Mouse (Mus musculus) heart, embryonic 13.5 days (tissue): ENCODE data around the gene Hist3h2ba. TPM values are rescaled to one million over a fixed set of nuclear protein-coding genes. Genes with fewer than 3 reads are reported as not detected.

Source experiments
- ATAC-seq: fragments of 200-750 bp; cut with Nextera tagmentation; 2 replicates; pipeline ENCODE4 v1.8.0; 2017; ENCODE audit warnings: moderate TSS enrichment; ENCODE audit not compliant: insufficient number of reproducible peaks, low FRiP score, low TSS enrichment; ENCODE audit errors: extremely low read depth
- H3K27ac ChIP-seq: fragments of 300-500 bp; sonication (generic); replicated peaks from 2 replicates; pipeline ENCODE4 v1.5.1; 2015; ENCODE audit warnings: moderate library complexity, mild to moderate bottlenecking, inconsistent platforms
- H3K27me3 ChIP-seq: fragments of 300-500 bp; sonication (generic); replicated peaks from 2 replicates; pipeline ENCODE4 v1.6.1; 2015; ENCODE audit warnings: mild to moderate bottlenecking, inconsistent platforms
- H3K36me3 ChIP-seq: fragments of 300-500 bp; sonication (generic); 2 replicates; pipeline ENCODE4 v1.6.1; 2015; ENCODE audit warnings: mild to moderate bottlenecking, inconsistent platforms
- H3K4me1 ChIP-seq: fragments of 300-500 bp; sonication (generic); 2 replicates; pipeline ENCODE4 v1.6.1; 2015; ENCODE audit warnings: inconsistent platforms
- H3K4me2 ChIP-seq: fragments of 300-500 bp; sonication (generic); 2 replicates; pipeline ENCODE4 v1.6.1; 2015; ENCODE audit warnings: inconsistent platforms, mild to moderate bottlenecking, moderate library complexity
- H3K4me3 ChIP-seq: fragments of 300-500 bp; sonication (generic); 2 replicates; pipeline ENCODE4 v1.5.1; 2015; ENCODE audit warnings: moderate library complexity, mild to moderate bottlenecking, inconsistent platforms
- H3K9ac ChIP-seq: fragments of 300-500 bp; sonication (generic); 2 replicates; pipeline ENCODE4 v1.6.1; 2015; ENCODE audit warnings: inconsistent platforms, mild to moderate bottlenecking, moderate library complexity
- H3K9me3 ChIP-seq: fragments of 300-500 bp; sonication (generic); 2 replicates; pipeline ENCODE4 v1.6.1; 2016; ENCODE audit warnings: inconsistent platforms
- WGBS: fragments of 180-500 bp; shearing (Covaris S2); methylation state at CpG from one replicate; pipeline ENCODE4 v1.1.7; 2015; ENCODE audit warnings: mixed read lengths; 5-methylcytosine and 5-hydroxymethylcytosine counted together
- polyA plus RNA-seq: library from polyadenylated mRNA; unstranded; fragments of >200 nt; fragmentation: Nextera tagmentation; extraction: Ambion mirVana; gene quantifications from 2 replicates; pipeline ENCODE4 v1.2.1, GENCODE M21; 2015

Hist3h2ba gene
- polyA plus RNA-seq, 1 experiment from 2014 or later, result 14.9 TPM

- Histone ChIP-seq H3K27me3 (peaks cover 7% of the 10 kb centered on the region; the same call in 1 of the 2 replicates), H3K9me3 (no peaks in the 10 kb centered on the region), H3K9ac (no peak overlapping the region), H3K4me1 (0 out of 2 replicates have a peak, but pooled peaks cover 3% of the 10 kb centered on the region), H3K4me3 (no peak overlapping the region), H3K27ac (no peak overlapping the region), H3K4me2 (no peak overlapping the region), H3K36me3 (no peaks in the 10 kb centered on the region)
- no peak for ATAC-seq
- 78% methylated on average over 9 of the region's 9 CpGs for WGBS
These were observed 26.3 kb upstream of the Hist3h2ba start for GRCm38 (mm10) chr11:58922420-58922819.

- WGBS, result 74% methylated on average over 2 of the region's 3 CpGs
- no peak for ATAC-seq
- H3K4me3 ChIP-seq, result no peak overlapping the region
- no peaks in the 10 kb centered on the region for H3K9me3 ChIP-seq
- H3K4me2 ChIP-seq, result no peak overlapping the region
- H3K27ac ChIP-seq, result no peak overlapping the region
- peaks cover 12% of the 10 kb centered on the region for H3K4me1 ChIP-seq
- H3K9ac ChIP-seq, result no peak overlapping the region
- H3K36me3 ChIP-seq, result peaks cover 9% of the 10 kb centered on the region
- H3K27me3 ChIP-seq, result 0 out of 2 replicates have a peak, but pooled peaks cover 2% of the 10 kb centered on the region
These were observed 22.1 kb upstream of the Hist3h2ba start for GRCm38 (mm10) chr11:58926651-58927050.

- peaks cover 12% of the 10 kb centered on the region for H3K4me1 ChIP-seq
- no peaks in the 10 kb centered on the region for H3K9me3 ChIP-seq
- H3K27ac ChIP-seq, result no peak overlapping the region
- no peak overlapping the region for H3K9ac ChIP-seq
- peaks cover 13% of the 10 kb centered on the region for H3K36me3 ChIP-seq
- H3K4me2 ChIP-seq, result no peak overlapping the region
- no peak overlapping the region for H3K4me3 ChIP-seq
- WGBS, result 68% methylated on average over 2 of the region's 2 CpGs
- H3K27me3 ChIP-seq, result 0 out of 2 replicates have a peak, but pooled peaks cover 2% of the 10 kb centered on the region
- no peak for ATAC-seq
These were observed 21.7 kb upstream of the Hist3h2ba start for GRCm38 (mm10) chr11:58927053-58927452.

- H3K27ac ChIP-seq, result peak overlapping the region; percentile 61
- H3K4me2 ChIP-seq, result peak overlapping the region; percentile 63
- WGBS, result 15% methylated on average over 20 of the region's 20 CpGs
- H3K4me3 ChIP-seq, result peak overlapping the region; percentile 40
- ATAC-seq, result peak; percentile 24; the same call in 1 of the 2 replicates
- H3K9me3 ChIP-seq, result no peaks in the 10 kb centered on the region
- 0 out of 2 replicates have a peak, but pooled peaks cover 2% of the 10 kb centered on the region for H3K27me3 ChIP-seq
- H3K36me3 ChIP-seq, result peaks cover 23% of the 10 kb centered on the region
- H3K4me1 ChIP-seq, result peaks cover 12% of the 10 kb centered on the region
- peak overlapping the region; percentile 63 for H3K9ac ChIP-seq
These were observed 20.7 kb upstream of the Hist3h2ba start for GRCm38 (mm10) chr11:58927790-58928651.

GRCm38 (mm10) chr11:58929055-58929454 lies 19.7 kb upstream of the Hist3h2ba start:
- ATAC-seq, result no peak
- WGBS, result 57% methylated on average over 4 of the region's 4 CpGs
- H3K27me3 ChIP-seq, result 0 out of 2 replicates have a peak, but pooled peaks cover 2% of the 10 kb centered on the region
- no peaks in the 10 kb centered on the region for H3K9me3 ChIP-seq
- H3K4me3 ChIP-seq, result no peak overlapping the region
- H3K36me3 ChIP-seq, result peaks cover 33% of the 10 kb centered on the region
- no peak overlapping the region for H3K9ac ChIP-seq
- H3K27ac ChIP-seq, result no peak overlapping the region
- no peak overlapping the region for H3K4me2 ChIP-seq
- H3K4me1 ChIP-seq, result peaks cover 12% of the 10 kb centered on the region

- H3K27ac ChIP-seq, result no peak overlapping the region
- 0 out of 2 replicates have a peak, but pooled peaks cover 2% of the 10 kb centered on the region for H3K27me3 ChIP-seq
- H3K9me3 ChIP-seq, result no peaks in the 10 kb centered on the region
- H3K4me2 ChIP-seq, result no peak overlapping the region
- H3K9ac ChIP-seq, result 0 out of 2 replicates have a peak overlapping the region, but pooled peaks have one; percentile 1
- peaks cover 39% of the 10 kb centered on the region for H3K36me3 ChIP-seq
- 59% methylated on average over 3 of the region's 3 CpGs for WGBS
- no peak for ATAC-seq
- peaks cover 12% of the 10 kb centered on the region for H3K4me1 ChIP-seq
- H3K4me3 ChIP-seq, result no peak overlapping the region
These were observed 19.1 kb upstream of the Hist3h2ba start for GRCm38 (mm10) chr11:58929641-58930040.

- no peak overlapping the region for H3K27ac ChIP-seq
- no peak for ATAC-seq
- no peaks in the 10 kb centered on the region for H3K9me3 ChIP-seq
- H3K9ac ChIP-seq, result no peak overlapping the region
- H3K4me2 ChIP-seq, result no peak overlapping the region
- H3K36me3 ChIP-seq, result peaks cover 44% of the 10 kb centered on the region
- H3K4me3 ChIP-seq, result no peak overlapping the region
- H3K27me3 ChIP-seq, result 0 out of 2 replicates have a peak, but pooled peaks cover 2% of the 10 kb centered on the region
- WGBS, result 72% methylated on average over 3 of the region's 3 CpGs
- peaks cover 12% of the 10 kb centered on the region for H3K4me1 ChIP-seq
These were observed 18.5 kb upstream of the Hist3h2ba start for GRCm38 (mm10) chr11:58930254-58930653.

- H3K27ac ChIP-seq, result no peak overlapping the region
- peaks cover 17% of the 10 kb centered on the region for H3K4me1 ChIP-seq
- no peaks in the 10 kb centered on the region for H3K9me3 ChIP-seq
- H3K4me3 ChIP-seq, result no peak overlapping the region
- no peaks in the 10 kb centered on the region for H3K27me3 ChIP-seq
- ATAC-seq, result no peak
- peaks cover 56% of the 10 kb centered on the region for H3K36me3 ChIP-seq
- WGBS, result 77% methylated on average over 4 of the region's 4 CpGs
- no peak overlapping the region for H3K9ac ChIP-seq
- no peak overlapping the region for H3K4me2 ChIP-seq
These were observed 17.1 kb upstream of the Hist3h2ba start for GRCm38 (mm10) chr11:58931576-58931975.

- no peaks in the 10 kb centered on the region for H3K9me3 ChIP-seq
- peak overlapping the region; percentile 88 for H3K4me3 ChIP-seq
- peak overlapping the region; percentile 88 for H3K27ac ChIP-seq
- peak overlapping the region; percentile 96 for H3K9ac ChIP-seq
- no peak for ATAC-seq
- WGBS, result 1% methylated on average over 13 of the region's 13 CpGs
- peaks cover 26% of the 10 kb centered on the region for H3K4me1 ChIP-seq
- peaks cover 39% of the 10 kb centered on the region for H3K36me3 ChIP-seq
- peaks cover 4% of the 10 kb centered on the region; the same call in 1 of the 2 replicates for H3K27me3 ChIP-seq
- H3K4me2 ChIP-seq, result peak overlapping the region; percentile 93
These were observed 10.8 kb upstream of the Hist3h2ba start for GRCm38 (mm10) chr11:58937909-58938308.

GRCm38 (mm10) chr11:58938322-58939087 lies 10.2 kb upstream of the Hist3h2ba start, which contains the start of gene Rnf187:
Gene Rnf187 (minus strand): TSS chr11:58938916.
- Histone ChIP-seq H3K27me3 (peaks cover 9% of the 10 kb centered on the region), H3K36me3 (peaks cover 33% of the 10 kb centered on the region), H3K4me1 (peaks cover 26% of the 10 kb centered on the region), H3K27ac (peak within 1 kb of the TSS; percentile 88), H3K9me3 (no peaks in the 10 kb centered on the region), H3K9ac (peak within 1 kb of the TSS; percentile 96), H3K4me2 (peak within 1 kb of the TSS; percentile 93), H3K4me3 (peak within 1 kb of the TSS; percentile 88)
- WGBS, result under 1% methylated on average over 85 of the region's 95 CpGs
- peak; percentile 85 for ATAC-seq

- peaks cover 26% of the 10 kb centered on the region for H3K4me1 ChIP-seq
- H3K9ac ChIP-seq, result peak overlapping the region; percentile 96
- H3K9me3 ChIP-seq, result no peaks in the 10 kb centered on the region
- H3K4me3 ChIP-seq, result peak overlapping the region; percentile 88
- peak overlapping the region; percentile 88 for H3K27ac ChIP-seq
- no peak for ATAC-seq
- H3K36me3 ChIP-seq, result peaks cover 27% of the 10 kb centered on the region
- H3K4me2 ChIP-seq, result peak overlapping the region; percentile 93
- 22% methylated on average over 6 of the region's 6 CpGs for WGBS
- H3K27me3 ChIP-seq, result peaks cover 14% of the 10 kb centered on the region
These were observed 9.7 kb upstream of the Hist3h2ba start for GRCm38 (mm10) chr11:58939088-58939439.
